Mouse (Mus musculus) hindbrain, embryonic 14.5 days (tissue): Measurements from ENCODE around the gene Patj. TPM values are rescaled to one million over a fixed set of nuclear protein-coding genes. Genes with fewer than 3 reads are reported as not detected.

Experiments used
- ATAC-seq: fragments of 200-750 bp; cut with Nextera tagmentation; 2 replicates; pipeline ENCODE4 v1.8.0; 2017; ENCODE audit warnings: moderate number of reproducible peaks, mild to moderate bottlenecking, moderate TSS enrichment, moderate library complexity; ENCODE audit not compliant: low FRiP score
- DNase-seq: peaks from one replicate; pipeline ENCODE4 v3.0.0-alpha.2; 2015; ENCODE audit warnings: low spot score
- H3K27ac ChIP-seq: fragments of 300-500 bp; sonication (generic); 2 replicates; pipeline ENCODE4 v1.5.1; 2014; ENCODE audit warnings: mild to moderate bottlenecking, moderate library complexity
- H3K27me3 ChIP-seq: fragments of 300-500 bp; sonication (generic); 2 replicates; pipeline ENCODE4 v1.6.1; 2014; ENCODE audit warnings: mild to moderate bottlenecking, low read length, mixed read lengths; ENCODE audit not compliant: control insufficient read depth, insufficient read depth
- H3K36me3 ChIP-seq: fragments of 300-500 bp; sonication (generic); replicated peaks from 2 replicates; pipeline ENCODE4 v1.6.1; 2014; ENCODE audit not compliant: control insufficient read depth, insufficient read depth
- H3K4me1 ChIP-seq: fragments of 300-500 bp; sonication (generic); replicated peaks from 2 replicates; pipeline ENCODE4 v1.6.1; 2014; ENCODE audit warnings: antibody characterized with exemption, low read length, mixed read lengths; ENCODE audit not compliant: control insufficient read depth, insufficient read depth
- H3K4me2 ChIP-seq: fragments of 300-500 bp; sonication (generic); replicated peaks from 2 replicates; pipeline ENCODE4 v1.6.1; 2014; ENCODE audit warnings: mild to moderate bottlenecking, moderate library complexity
- H3K4me3 ChIP-seq: fragments of 300-500 bp; sonication (generic); replicated peaks from 2 replicates; pipeline ENCODE4 v1.5.1; 2014; ENCODE audit warnings: mild to moderate bottlenecking, low read length
- H3K9ac ChIP-seq: fragments of 300-500 bp; sonication (generic); 2 replicates; pipeline ENCODE4 v1.6.1; 2014
- H3K9me3 ChIP-seq: fragments of 300-500 bp; sonication (generic); 2 replicates; pipeline ENCODE4 v1.6.1; 2016; ENCODE audit warnings: low read length; ENCODE audit not compliant: control insufficient read depth
- WGBS: fragments of 180-500 bp; shearing (Covaris S2); extraction: QIAGEN DNeasy Blood & Tissue Kit; methylation state at CpG from one replicate; pipeline ENCODE4 v1.1.7; 2014; 5-methylcytosine and 5-hydroxymethylcytosine counted together
- microRNA-seq: library from miRNA; unstranded; fragments of <30 nt; microRNA quantifications from one replicate; pipeline ENCODE4, GENCODE M21; 2016
- polyA plus RNA-seq: library from polyadenylated mRNA; unstranded; fragments of >200 nt; fragmentation: Nextera tagmentation; extraction: Ambion mirVana; gene quantifications from 2 replicates; pipeline ENCODE4 v1.2.1, GENCODE M21; 2014

Patj gene
- polyA plus RNA-seq, 1 experiment from 2014 or later, result 8.0 TPM

GRCm38 (mm10) chr4:98758012-98758821, 362.6 kb downstream of the Patj start:
- no peak overlapping the region for H3K27ac ChIP-seq
- no peak overlapping the region for H3K4me3 ChIP-seq
- H3K27me3 ChIP-seq, result no peaks in the 10 kb centered on the region
- DNase-seq, result peak; percentile 41
- ATAC-seq, result peak; percentile 64
- H3K4me2 ChIP-seq, result no peak overlapping the region
- H3K4me1 ChIP-seq, result 0 out of 2 replicates have a peak, but pooled peaks cover 5% of the 10 kb centered on the region
- WGBS, result 32% methylated on average over 4 of the region's 4 CpGs
- no peaks in the 10 kb centered on the region for H3K9me3 ChIP-seq
- H3K9ac ChIP-seq, result no peak overlapping the region
- H3K36me3 ChIP-seq, result no peaks in the 10 kb centered on the region

- Histone ChIP-seq H3K9me3 (no peaks in the 10 kb centered on the region), H3K4me3 (no peak overlapping the region), H3K27me3 (no peaks in the 10 kb centered on the region), H3K9ac (no peak overlapping the region), H3K4me1 (0 out of 2 replicates have a peak, but pooled peaks cover 5% of the 10 kb centered on the region), H3K27ac (no peak overlapping the region), H3K36me3 (no peaks in the 10 kb centered on the region), H3K4me2 (no peak overlapping the region)
- WGBS, result 76% methylated on average over 3 of the region's 3 CpGs
- no peak for DNase-seq
- no peak for ATAC-seq
Observed at GRCm38 (mm10) chr4:98758872-98759518, 363.4 kb downstream of the Patj start.

- Histone ChIP-seq H3K4me2 (no peak overlapping the region), H3K27ac (no peak overlapping the region), H3K4me3 (no peak overlapping the region), H3K36me3 (no peaks in the 10 kb centered on the region; the same call in 1 of the 2 replicates), H3K9me3 (no peaks in the 10 kb centered on the region), H3K4me1 (no peaks in the 10 kb centered on the region), H3K9ac (no peak overlapping the region), H3K27me3 (no peaks in the 10 kb centered on the region)
- ATAC-seq, result no peak
- WGBS, result 82% methylated on average over 14 of the region's 14 CpGs
- DNase-seq, result no peak
Observed at GRCm38 (mm10) chr4:98767134-98768133, 371.8 kb downstream of the Patj start.

Small RNAs within 50 kb of the gene (microRNA-seq; reads per million reads assigned to microRNA genes)
- not detected for gene Gm22625
- gene Gm26154, result not detected

Other genes with a start within 250 kb of the Patj start
- 144 and 145 TPM in 2 replicates for gene Tm2d1, start 12.5 kb upstream of the Patj start, polyA plus RNA-seq